Comparison of ENCODE assay signal across 12 mouse cellular contexts in the genomic region with DNA sequence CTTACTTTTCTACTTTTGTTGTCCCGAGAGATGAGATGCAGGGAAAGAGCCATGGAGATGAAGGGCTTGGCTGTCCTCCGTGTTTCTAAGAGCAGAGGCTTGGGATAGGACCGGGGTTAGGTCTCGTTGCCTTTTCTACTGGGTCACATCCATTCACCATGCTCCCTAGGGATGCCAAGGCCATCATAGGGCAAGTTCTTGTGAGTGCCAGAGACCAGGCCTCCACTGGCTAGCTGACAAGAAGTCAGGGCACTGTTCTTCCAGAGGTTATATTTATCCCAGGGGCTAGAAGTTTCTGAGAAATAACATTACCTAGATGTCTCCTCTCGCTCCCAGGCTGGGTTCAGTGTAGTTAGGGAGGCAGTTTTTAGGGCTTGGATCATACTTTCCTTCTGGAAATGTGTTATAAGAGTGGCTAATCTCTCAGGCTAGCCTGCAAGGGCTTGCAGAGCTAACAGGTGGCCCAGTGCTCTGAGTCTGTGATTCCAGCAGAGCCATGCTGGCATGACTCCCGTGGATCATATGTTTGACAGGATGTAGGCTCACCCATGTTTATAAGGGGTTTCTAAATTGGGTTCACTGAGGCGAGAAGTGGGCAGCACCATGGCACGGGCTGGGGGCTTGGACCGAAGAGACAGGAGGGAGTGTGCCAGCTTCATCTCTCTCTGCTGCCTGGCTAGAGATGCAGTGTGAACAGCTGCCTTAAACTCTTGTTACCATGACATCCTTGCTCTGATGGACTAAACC.
A peak's percentile ranks its signal among the peaks of the same experiment; 100 is the strongest.
DNase-seq lines count a peak whose midpoint lies in the region; ATAC-seq and TF ChIP-seq lines count a peak whose summit lies in the region.
"Had no signal": no experiment of that assay in that cellular context is flagged by ENCODE, and none has a peak within 500 bp of the region (broad histone marks: within the 10 kb centered on the region; RNA-seq: fewer than 3 reads in every experiment).

No protein-coding gene starts in this region.

- no peak overlapping the region for H3K4me3 ChIP-seq in forebrain, postnatal 0 days (ENCODE audit: low read depth, low read length)
- H3K4me3 ChIP-seq in forebrain, embryonic 10.5 days = no peak overlapping the region
- H3K4me3 ChIP-seq in liver, embryonic 11.5 days (ENCODE audit: low read depth, low read length) = no peak overlapping the region
- H3K4me3 ChIP-seq: embryonic facial prominence, embryonic 15.5 days; limb, embryonic 13.5 days had no signal

- intact Hi-C loops in left cerebral cortex, postnatal 36 days (cut with DNase I) = loop anchor here (5.0 kb wide), 1 partner anchor 35 kb away; no protein-coding TSS in a partner anchor

- WGBS in forebrain, postnatal 0 days = 71% methylated on average over 9 of the region's 9 CpGs
- WGBS in forebrain, embryonic 10.5 days = 92% methylated on average over 9 of the region's 9 CpGs
- 83% methylated on average over 9 of the region's 9 CpGs for WGBS in liver, embryonic 11.5 days

- DNase-seq in forebrain, postnatal 0 days = peak; percentile 75
- DNase-seq in forebrain, embryonic 10.5 days (ENCODE audit: extremely low spot score, low spot score) = no peak
- peak; percentile 66 for DNase-seq in cerebellum, adult 9-10 months
- peak; percentile 21 for DNase-seq in heart, adult 8-10 months (ENCODE audit: low spot score)
- DNase-seq in left cerebral cortex, postnatal 36 days (ENCODE audit: low spot score in 2 of 2) = peak; percentile 75 to 82
- DNase-seq in liver, embryonic 11.5 days (ENCODE audit: low spot score) = no peak
- no peak for DNase-seq in kidney, postnatal 10 days
- no peak for DNase-seq in lung, postnatal 36 days

- H3K9me3 ChIP-seq in forebrain, postnatal 0 days (ENCODE audit: low read length) = no peaks in the 10 kb centered on the region
- H3K9me3 ChIP-seq in forebrain, embryonic 10.5 days = no peaks in the 10 kb centered on the region
- H3K9me3 ChIP-seq in liver, embryonic 11.5 days (ENCODE audit: control insufficient read depth, low read length) = no peaks in the 10 kb centered on the region
- H3K9me3 ChIP-seq: embryonic facial prominence, embryonic 15.5 days; limb, embryonic 13.5 days had no signal

- H3K27me3 ChIP-seq in forebrain, postnatal 0 days (ENCODE audit: insufficient read depth, low read length) = no peaks in the 10 kb centered on the region
- no peaks in the 10 kb centered on the region for H3K27me3 ChIP-seq in forebrain, embryonic 10.5 days (ENCODE audit: poor library complexity, severe bottlenecking)
- H3K27me3 ChIP-seq in liver, embryonic 11.5 days (replicated peaks; ENCODE audit: control insufficient read depth, insufficient read depth, low read length) = no peaks in the 10 kb centered on the region
- H3K27me3 ChIP-seq: embryonic facial prominence, embryonic 15.5 days; limb, embryonic 13.5 days had no signal

- H3K36me3 ChIP-seq in forebrain, postnatal 0 days (ENCODE audit: insufficient read depth) = peaks cover 5% of the 10 kb centered on the region; the same call in 1 of the 2 replicates
- no peaks in the 10 kb centered on the region for H3K36me3 ChIP-seq in forebrain, embryonic 10.5 days (replicated peaks)
- H3K36me3 ChIP-seq in liver, embryonic 11.5 days (ENCODE audit: control insufficient read depth, insufficient read depth, low read length) = no peaks in the 10 kb centered on the region
- H3K36me3 ChIP-seq: embryonic facial prominence, embryonic 15.5 days; limb, embryonic 13.5 days had no signal

- no peaks in the 10 kb centered on the region for H3K4me1 ChIP-seq in forebrain, postnatal 0 days (ENCODE audit: insufficient read depth)
- peaks cover 13% of the 10 kb centered on the region for H3K4me1 ChIP-seq in forebrain, embryonic 10.5 days
- 0 out of 2 replicates have a peak, but pooled peaks cover 3% of the 10 kb centered on the region for H3K4me1 ChIP-seq in liver, embryonic 11.5 days (replicated peaks; ENCODE audit: control insufficient read depth, insufficient read depth, low read length)
- H3K4me1 ChIP-seq: embryonic facial prominence, embryonic 15.5 days had no signal

- no peak overlapping the region for H3K9ac ChIP-seq in forebrain, postnatal 0 days
- H3K9ac ChIP-seq in liver, embryonic 11.5 days (ENCODE audit: low read depth, low read length) = no peak overlapping the region
- H3K9ac ChIP-seq: embryonic facial prominence, embryonic 15.5 days; limb, embryonic 13.5 days had no signal

- H3K4me2 ChIP-seq in forebrain, postnatal 0 days (ENCODE audit: low read depth) = no peak overlapping the region
- no peak overlapping the region for H3K4me2 ChIP-seq in liver, embryonic 11.5 days
- H3K4me2 ChIP-seq: embryonic facial prominence, embryonic 15.5 days; limb, embryonic 13.5 days had no signal

- H3K27ac ChIP-seq in forebrain, postnatal 0 days (ENCODE audit: low read depth, low read length) = no peak overlapping the region
- no peak overlapping the region for H3K27ac ChIP-seq in forebrain, embryonic 10.5 days
- H3K27ac ChIP-seq in liver, embryonic 11.5 days (ENCODE audit: low read depth, low read length) = no peak overlapping the region
- H3K27ac ChIP-seq: embryonic facial prominence, embryonic 15.5 days; limb, embryonic 13.5 days had no signal

- peak; percentile 87 for ATAC-seq in forebrain, postnatal 0 days
- ATAC-seq in liver, embryonic 11.5 days (replicated peaks; ENCODE audit: low FRiP score) = no peak
- ATAC-seq: inflammation-experienced regulatory T-cells, adult 6 months; midbrain, embryonic 16.5 days had no signal

- TF ChIP-seq CTCF in forebrain, postnatal 0 days (IDR thresholded peaks at IDR 0.05; ENCODE audit: low read depth) = no peak

Comparison
In these comparisons a context has a peak if more than half of its experiments do, and no peak if none do; other contexts are left out.
1. DNase-seq: peak in forebrain, postnatal 0 days (single experiment), cerebellum, adult 9-10 months (single experiment), heart, adult 8-10 months (single experiment) and left cerebral cortex, postnatal 36 days (2 of 2); none in forebrain, embryonic 10.5 days (single experiment), liver, embryonic 11.5 days (single experiment), kidney, postnatal 10 days (single experiment) and lung, postnatal 36 days (single experiment).